Mouse (Mus musculus) large intestine, adult 2 months (tissue): ENCODE measurements at regions not wholly inside any gene's neighbourhood (a gene's known extent, or its start where the extent isn't known, plus 50 kb on each side); places are given as distances from the start of the nearest gene placed in this dataset.

Source experiments
- DNase-seq: peaks from one replicate; pipeline ENCODE4 v3.0.0-alpha.2; 2012; ENCODE audit warnings: low read depth, low spot score
- WGBS: fragments of 180-500 bp; shearing (Covaris S2); methylation state at CpG from one replicate; pipeline ENCODE4 v1.1.7; 2018; 5-methylcytosine and 5-hydroxymethylcytosine counted together

DNA sequence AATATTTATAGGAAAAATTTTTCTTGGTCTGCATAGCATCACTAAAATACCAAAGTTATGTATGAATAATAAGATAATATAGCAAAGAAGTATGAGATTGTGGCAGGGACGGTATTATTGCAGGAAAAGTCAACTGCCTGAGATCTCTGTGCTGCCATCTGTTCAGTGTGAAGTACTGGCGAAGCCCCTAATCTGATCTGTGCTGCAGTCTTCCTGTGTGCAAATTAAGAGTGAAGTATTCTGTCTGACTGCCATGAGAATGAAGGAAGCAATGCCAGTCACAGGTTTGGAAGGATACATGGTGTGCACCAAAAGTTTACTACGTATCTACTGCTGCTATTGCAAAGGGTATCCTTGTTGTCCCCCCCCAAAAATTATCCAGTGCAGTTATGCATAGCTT, 501.5 kb downstream of the Rab28 start:
- no peak for DNase-seq
- 85% methylated on average over 3 of the region's 3 CpGs for WGBS

DNA sequence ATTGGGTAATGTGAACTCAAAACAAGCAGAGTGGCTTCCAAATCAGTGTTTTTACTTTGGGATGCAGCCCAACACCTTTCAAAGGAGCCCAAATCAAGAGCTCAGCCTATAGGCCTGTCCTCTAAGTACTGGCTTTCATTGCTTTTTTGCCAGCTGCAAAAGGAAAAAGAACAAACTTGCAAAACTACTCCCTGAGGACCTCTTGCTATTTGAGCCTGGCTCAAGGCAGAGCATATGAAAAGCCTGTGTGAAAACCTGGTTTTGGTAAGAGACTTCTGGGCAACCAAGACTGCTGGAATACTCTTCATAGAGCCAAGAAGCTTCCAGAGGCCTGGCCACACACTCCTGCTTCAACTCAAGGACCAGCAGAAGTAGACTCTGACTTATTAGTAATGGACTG, 503.5 kb downstream of the Rab28 start:
- no peak for DNase-seq

DNA sequence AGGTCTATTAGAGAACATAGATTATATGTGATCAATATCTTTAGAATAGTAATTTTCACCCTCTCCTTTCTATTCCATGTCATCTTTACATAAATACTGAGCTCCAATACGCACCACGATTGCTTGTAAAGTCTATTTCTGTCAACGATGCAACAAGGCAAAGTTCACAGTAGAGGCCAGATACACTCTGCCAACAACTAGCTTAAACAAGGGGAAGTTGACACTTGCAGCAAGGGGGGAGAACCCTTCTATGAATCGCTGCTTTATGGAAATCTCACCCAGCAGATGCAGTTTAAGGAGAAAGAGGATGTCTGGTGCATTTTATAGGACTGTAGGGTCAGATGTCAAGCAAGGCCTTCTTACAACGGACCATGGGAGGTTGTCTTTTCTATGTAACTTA, 520.8 kb downstream of the Rab28 start:
- no peak for DNase-seq
- WGBS = 9% methylated on average over 5 of the region's 5 CpGs

DNA sequence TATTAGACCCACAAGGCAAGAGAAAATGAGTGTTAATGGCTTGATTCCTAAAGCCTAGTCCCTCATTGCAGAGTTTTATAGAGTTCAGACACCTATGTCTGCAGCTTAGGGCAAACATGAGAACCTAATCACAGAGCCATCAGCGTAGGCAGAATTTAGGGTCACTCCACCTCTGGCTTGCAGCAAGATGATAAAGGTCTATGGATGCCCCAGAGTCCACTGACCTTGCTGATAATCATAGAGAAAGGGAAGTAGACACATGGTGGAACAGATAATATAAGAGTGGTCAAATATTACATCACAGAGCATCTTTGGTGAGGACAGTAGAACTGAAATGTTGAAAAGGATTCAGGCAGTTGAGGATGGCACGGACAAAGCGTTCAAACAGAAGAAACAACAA, 530.7 kb downstream of the Rab28 start:
- DNase-seq = no peak
- 82% methylated on average over 3 of the region's 3 CpGs for WGBS

DNA sequence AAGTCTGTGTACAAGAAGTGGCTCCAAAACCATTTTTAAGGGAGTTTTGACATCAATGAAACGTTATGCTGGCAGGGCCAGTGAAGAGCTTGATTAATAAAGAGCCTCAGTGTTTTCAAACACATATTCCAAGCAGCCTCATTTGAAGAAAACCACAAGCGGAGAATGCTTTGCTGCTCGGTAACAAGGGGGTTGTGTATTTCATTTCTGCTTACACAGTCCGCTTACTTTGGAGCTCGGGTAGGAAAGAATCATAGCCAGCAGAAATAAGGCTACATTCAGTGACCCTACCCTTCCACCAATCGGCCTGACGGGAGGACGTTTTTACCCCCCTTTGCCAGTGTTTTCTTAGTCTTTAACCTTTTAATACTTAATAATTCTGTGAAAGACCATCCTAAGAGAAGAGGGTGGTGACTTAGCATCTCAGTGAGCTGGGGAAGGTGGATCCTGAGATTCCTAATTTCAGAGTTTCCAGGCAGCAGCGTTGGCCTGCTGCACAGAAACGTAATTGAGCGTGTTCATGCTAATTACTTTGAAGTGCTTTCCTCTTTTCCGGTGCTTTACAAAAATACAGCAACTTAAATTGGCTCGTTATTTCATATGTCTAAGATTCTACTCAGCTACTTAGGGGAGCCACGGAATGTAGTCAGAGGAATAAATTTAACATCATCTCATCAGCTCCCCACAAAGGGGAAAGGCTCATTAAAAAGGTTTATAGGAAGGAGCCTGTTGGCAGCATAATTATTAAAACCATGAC, 541.9 kb downstream of the Rab28 start:
- DNase-seq = no peak

DNA sequence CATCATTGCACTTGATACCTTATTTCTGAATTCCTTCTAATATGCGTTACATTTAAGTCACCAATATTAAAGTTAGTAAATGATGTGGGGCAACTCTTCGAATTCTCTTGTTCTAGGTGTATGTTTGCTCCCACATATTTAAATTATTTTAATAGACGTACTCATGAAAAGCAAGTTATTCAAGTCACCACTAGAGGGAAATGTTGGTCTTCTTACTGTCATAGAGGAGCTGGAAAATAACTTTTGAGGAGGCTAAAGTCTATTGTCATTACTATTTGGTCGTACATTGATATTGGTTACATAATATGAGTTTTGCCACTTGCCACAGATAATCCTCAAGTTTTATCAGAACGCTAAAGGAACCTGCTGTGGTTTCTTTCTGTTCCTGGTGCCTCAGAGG, 582.9 kb downstream of the Rab28 start:
- WGBS = 14% methylated on average over 5 of the region's 5 CpGs
- DNase-seq = peak; percentile 2

More for the DNA sequence above, 541.9 kb downstream of the Rab28 start:
- 76% methylated on average over 14 of the region's 14 CpGs for WGBS

DNA sequence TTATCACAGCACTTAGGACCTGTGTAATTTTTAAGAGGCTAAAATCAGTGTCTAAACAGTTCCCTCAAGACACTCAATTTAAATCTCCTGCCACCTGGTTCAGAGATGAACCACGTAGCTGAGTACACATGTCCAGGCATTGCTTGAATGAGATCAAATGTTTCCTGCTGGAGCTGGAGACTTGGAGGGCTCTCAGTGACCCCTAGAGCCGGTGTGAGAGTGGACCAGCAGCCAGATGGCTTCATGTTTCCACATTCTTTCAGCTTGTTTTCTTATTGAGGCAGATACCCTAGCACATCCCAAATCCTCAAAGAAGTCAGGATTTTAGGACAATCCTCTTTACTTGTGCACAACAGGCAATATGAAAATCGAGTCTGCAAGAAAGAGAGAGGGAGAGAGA, 590.3 kb downstream of the Rab28 start:
- no peak for DNase-seq
- WGBS = 28% methylated on average over 3 of the region's 3 CpGs

DNA sequence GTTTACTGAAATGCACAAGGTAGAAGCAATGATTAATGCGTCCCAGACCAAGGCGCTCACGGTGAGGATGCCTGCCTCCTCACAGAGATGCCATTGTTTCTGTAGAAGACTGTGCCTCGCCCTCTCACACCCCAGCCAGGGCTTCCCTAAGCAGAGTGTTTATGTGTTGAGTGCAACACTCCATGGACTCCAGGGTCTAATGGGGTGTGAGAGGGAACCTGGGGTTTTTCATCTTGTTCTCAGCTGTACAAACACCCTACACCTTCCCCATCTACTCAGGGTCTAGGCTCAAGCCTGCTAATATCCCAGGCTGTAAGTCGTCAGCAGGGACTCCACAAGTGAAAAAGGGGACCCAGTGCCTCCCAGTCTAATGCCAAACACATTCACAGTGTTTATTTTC, 620.2 kb downstream of the Rab28 start:
- DNase-seq = no peak
- 40% methylated on average over 5 of the region's 5 CpGs for WGBS

DNA sequence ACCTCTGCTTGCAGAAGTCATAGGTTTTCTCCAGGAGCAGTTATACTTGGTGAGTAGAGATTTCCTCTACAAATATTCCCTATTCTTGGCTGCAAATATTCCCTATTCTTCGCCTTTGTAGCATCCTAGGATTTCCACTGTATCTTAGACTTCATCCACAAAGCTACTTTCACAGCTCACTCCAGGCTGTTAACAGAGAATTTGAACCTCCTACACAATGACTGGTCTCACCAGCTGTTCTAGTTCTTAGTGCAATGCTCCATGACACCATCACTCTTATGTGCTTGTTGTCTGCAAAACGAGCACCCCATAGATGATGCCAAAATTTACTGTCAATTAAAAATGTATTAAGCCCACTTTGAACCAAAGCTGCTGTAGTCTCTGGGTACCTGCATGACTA, 631.5 kb downstream of the Rab28 start:
- no peak for DNase-seq
- WGBS = 68% methylated on average over 2 of the region's 2 CpGs

DNA sequence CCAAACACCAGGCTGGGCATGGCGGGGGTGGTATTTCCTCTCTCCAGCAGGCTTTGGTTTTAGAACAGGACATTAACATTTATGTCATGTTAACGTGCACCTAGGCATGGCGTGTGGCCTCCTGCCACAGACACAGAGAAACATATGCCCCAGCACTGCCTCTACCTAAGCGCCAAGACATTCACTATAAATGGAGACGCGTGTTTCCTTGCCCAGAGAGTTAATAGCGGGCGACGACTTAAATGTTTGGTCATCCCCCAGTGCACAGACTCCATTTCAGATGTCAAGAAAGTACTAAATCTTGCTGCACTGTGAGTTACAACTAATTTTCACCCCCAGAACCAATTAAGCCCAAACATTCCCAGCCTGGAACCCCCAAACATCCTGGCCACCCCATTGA, 646.3 kb downstream of the Rab28 start:
- no peak for DNase-seq
- WGBS = 84% methylated on average over 9 of the region's 9 CpGs

DNA sequence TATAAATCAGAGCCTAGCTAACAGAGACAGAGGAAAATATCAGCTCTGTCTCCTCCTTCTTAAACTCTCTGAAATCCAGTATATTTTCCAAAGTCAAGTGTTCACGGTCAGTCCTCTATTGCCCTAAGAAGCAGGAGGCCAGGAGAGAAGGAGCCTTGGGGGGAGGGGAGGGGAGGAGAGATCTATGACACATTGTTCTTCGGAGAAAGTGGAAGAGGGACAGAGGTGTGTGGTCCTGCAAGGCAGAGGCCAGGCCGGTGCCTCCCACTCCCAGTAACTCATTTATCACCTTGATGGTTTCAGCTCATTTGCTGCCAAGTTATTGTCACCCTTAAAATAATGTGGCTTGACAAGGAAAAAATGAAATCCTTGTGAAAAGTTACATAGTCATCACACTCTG, 646.7 kb downstream of the Rab28 start:
- WGBS = 35% methylated on average over 3 of the region's 3 CpGs
- DNase-seq = no peak

DNA sequence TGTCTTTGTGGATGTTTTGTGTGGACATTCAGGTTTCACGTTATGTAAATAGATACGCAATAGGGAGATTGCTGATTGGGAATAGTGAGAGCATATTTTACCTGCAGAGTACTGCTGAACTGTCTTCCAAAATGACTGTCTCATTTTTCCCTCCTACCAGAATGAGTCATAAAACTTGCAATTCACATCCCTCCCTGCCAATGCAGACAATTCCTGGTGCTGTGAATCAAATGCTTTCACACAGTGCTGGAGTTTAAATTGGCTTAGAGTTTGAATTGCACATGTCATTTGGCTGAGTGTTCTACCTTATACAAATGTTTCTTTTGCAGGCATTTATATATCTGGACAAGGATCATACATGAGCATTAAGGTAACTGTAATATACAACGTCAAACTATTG, 649.9 kb downstream of the Rab28 start:
- 88% methylated on average over 3 of the region's 3 CpGs for WGBS
- no peak for DNase-seq

DNA sequence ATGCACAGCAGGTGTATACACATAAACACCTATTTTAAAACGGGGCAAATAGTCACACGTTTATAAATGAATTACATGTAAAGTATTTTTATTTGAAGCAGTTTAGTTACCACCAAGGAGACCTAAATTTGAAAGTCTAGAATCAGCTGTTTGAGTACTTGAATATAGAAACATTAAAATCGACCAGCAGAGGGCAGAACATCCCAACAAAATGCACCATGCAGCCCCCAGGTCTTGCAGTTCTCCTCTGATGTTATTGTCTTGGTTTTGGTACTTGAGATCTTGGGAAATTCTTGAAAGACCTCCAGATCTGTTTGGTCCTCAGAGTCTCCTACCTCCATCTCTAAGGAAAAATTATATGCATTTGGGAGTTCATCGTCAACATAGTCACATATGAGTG, 656.0 kb downstream of the Rab28 start:
- peak; percentile 2 for DNase-seq
- WGBS = 27% methylated on average over 4 of the region's 4 CpGs

DNA sequence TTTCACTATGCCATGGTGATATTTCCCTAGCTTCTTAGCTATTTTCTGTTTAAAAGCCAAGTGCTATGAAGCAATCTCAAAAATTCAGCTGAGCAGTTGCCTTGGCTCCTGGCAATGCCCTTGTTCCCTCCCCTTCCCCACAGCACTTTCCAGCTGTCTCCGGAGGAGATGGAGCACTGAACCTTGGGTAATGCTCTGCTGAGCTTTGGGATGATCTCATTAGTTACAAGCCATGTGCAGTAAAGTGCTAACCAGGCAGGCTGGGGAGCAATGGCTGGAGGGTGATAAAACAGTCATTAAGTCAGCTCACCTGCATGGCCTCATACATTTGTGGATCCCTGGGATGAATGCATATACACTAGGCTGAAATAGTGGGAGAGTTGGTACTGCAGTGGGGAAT, 659.4 kb downstream of the Rab28 start:
- 4% methylated on average over 1 of the region's 1 CpGs for whole genome bisulfite sequencing
- no peak for DNase-seq

DNA sequence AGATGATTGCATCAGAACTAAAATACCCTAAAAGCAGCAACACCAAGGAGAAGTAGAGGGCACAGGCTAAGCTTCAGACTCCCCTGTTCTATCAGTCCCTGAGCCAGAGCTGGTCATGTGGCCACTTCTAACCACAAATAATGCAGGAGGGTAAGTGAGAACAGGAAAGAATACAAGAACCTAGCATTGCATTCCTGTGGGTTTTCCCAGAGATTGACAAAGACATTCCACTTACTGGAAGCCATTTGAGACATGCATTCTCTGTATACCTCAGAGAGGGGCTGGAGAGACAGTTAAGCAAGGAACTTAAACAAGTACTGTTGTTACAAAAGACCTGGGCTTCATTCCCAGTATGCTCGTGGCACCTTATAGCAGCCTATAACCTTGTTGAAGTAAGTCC, 662.7 kb downstream of the Rab28 start:
- no peak for DNase-seq
- WGBS = 54% methylated on average over 1 of the region's 1 CpGs

DNA sequence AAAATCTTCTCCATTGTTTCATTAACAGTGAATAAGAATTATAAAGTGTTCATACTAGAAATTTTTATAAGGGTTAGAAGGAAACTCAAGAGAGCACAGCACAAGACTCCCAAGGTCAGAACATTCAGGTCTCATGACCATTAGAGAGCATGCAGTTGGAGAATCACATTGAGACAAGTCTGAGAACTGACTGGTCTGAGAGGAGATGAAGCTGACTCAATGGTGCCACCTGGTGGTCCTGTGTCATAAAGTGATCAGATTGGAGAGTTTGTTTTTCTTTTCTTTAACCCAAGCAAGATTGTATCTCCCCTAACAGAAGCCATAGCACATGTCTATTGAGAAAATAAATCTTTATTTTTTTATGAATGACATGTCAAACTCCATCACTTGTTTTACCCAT, 663.5 kb downstream of the Rab28 start:
- DNase-seq = peak; percentile 16

DNA sequence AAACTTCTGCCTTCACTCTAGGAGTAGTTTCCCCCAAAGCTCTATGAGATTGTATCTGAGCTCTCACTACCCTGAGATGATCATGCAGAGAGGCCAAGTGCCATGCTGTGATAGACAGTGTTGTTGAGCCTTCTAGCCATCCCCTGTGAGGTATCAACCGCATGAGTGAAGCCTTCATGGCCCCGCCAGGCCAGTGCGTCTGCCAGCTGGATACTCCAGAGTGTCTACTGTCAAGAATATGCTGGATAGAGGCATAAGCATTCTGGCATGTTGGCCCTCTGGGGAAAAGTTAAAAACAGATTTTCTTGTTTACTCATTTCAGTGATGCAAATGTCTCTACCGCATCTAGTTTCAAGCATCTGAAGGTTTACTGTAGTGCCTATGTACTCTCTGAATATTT, 669.2 kb downstream of the Rab28 start:
- no peak for DNase-seq
- 82% methylated on average over 4 of the region's 4 CpGs for WGBS

DNA sequence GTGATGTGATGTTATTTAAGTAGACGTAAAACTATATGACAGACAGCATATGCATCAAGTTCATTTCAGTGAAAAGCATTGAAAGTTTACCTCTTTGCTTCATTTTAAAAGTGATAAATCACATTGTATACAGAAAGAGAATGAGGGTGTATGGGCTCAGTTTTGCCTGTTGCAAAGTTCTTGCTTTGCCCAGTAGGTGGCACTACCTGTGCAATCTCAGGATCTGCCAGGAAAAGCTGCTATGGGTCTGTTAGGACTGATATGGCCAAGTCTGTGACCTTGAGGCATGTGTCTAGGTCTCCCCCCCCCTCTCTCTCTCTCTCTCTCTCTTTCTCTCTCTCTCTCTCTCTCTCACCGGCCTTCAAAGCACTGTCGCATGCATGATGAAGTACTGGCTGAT, 701.3 kb downstream of the Rab28 start:
- no peak for DNase-seq
- 65% methylated on average over 3 of the region's 3 CpGs for WGBS

DNA sequence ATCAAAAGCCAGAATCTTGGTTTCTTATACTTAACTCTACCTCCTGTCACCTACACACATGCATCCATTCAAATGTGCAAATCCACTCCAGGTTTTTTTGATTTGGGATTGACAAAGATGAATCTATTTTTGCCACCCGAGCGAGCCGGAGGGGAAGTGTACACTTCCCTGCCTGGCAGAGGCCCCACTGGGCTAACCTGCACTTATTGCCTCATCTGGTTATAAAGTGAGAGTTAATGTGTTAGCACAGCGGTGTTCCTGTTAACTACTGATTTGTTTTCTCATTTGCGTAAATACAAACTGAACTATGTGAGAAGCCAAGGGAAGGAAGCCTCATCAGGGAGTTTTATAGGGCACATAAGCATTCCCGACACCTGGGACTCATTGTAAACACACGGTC, 721.4 kb downstream of the Rab28 start:
- no peak for DNase-seq
- 23% methylated on average over 7 of the region's 7 CpGs for WGBS

DNA sequence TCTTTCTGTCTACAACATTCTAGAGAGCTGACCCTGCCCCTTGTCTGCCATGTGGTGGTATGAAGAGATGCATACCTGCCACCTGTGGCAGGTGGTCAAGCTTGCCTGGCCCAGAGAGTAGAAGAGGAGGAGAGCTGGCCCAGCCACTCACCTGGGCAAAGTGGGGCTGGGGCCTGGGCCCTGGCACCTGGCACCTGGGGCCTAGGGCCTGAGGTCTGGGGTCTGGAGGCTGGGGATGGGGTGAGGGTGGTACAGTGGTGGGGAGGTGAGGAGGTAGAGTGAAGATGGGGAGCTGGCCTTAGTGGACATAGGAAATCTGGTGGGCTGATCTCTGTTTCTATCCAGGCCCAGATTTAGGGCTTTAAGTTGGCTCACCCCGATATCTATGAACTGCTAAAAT, 733.1 kb downstream of the Rab28 start:
- no peak for DNase-seq
- 90% methylated on average over 1 of the region's 1 CpGs for WGBS

DNA sequence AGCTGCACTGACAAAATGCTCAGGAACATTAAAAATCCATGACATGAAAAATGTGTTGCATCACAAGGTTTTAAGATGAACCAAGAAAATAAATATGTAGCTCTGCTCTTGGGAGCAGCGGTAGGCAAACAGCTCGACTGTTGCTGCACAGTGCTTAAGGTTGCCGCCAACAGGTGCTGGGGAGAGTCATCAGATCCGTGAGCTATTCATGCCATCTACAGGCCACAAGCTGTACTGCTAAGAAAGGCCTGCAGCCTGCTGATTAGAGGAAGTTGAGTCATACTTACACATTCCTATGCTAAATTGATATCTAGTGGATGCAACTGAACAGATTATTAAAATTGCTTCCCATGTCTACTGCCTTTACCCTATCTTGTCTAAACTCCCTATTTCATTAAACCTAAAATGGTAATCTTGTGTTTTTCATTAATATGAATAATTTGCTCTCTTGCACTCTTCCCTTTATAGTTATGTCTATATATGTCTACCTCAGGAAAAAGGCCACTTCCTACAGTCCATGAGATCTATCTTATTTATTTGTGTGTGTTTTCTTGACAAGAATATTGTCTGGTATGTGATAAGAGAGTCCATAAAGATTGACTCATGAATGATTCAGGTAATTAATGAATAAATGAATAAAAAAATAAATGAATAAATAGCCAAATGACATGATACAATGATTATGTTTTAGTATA, 754.9 kb downstream of the Rab28 start:
- WGBS = 2% methylated on average over 4 of the region's 4 CpGs
- peak; percentile 3 for DNase-seq

DNA sequence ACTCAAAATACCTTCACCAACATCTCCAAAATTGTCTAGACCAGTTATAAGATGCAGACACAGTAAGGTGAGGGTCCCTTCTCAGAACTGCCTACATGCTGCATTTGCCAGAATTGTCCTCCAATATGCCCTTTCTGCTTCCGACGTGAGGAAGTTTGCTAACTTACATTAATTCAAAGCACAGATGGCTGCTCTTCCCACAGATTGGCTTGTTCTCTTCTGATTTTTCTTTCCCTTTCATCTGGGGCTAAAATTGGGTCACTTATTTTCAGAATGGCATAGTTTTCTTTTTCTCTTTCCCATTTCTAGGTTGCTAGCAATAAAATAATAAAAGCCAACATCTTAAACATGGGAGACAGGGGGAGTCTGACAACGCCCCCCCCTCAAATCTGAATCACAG, 778.8 kb downstream of the Rab28 start:
- WGBS = 57% methylated on average over 3 of the region's 3 CpGs
- no peak for DNase-seq
